Mouse (Mus musculus) myocyte (in vitro differentiated cells): ENCODE results near the gene Zscan26. TPM values are rescaled to one million over a fixed set of nuclear protein-coding genes. Genes with fewer than 3 reads are reported as not detected.
"Not testable (repeated sequence)": the region's sequence is repeated elsewhere in the genome, so short reads cannot be mapped to it uniquely, and the experiment has no call there.

Source experiments
- H3K27me3 ChIP-seq: one replicate; pipeline ENCODE4 v1.6.1; 2011; ENCODE audit not compliant: control insufficient read depth, insufficient read depth, insufficient read length
- H3K36me3 ChIP-seq: one replicate; pipeline ENCODE4 v1.6.1; 2011; ENCODE audit not compliant: control insufficient read depth, insufficient read depth
- H3K4me2 ChIP-seq: one replicate; pipeline ENCODE4 v1.6.1; 2011; ENCODE audit warnings: low read depth, control low read depth
- H3K4me3 ChIP-seq: one replicate; pipeline ENCODE4 v1.5.1; 2011; ENCODE audit warnings: mild to moderate bottlenecking, control low read depth, moderate library complexity
- H3K79me2 ChIP-seq: one replicate; pipeline ENCODE4 v1.6.1; 2011; ENCODE audit not compliant: control insufficient read depth, insufficient read depth
- H3ac ChIP-seq: one replicate; pipeline ENCODE4 v1.6.1; 2011; ENCODE audit not compliant: control insufficient read depth, insufficient read length
- CEBPB ChIP-seq: IDR thresholded peaks from 2 replicates; pipeline ENCODE4 v1.6.1; 2011; ENCODE audit warnings: mild to moderate bottlenecking, moderate library complexity; ENCODE audit not compliant: poor library complexity, insufficient read depth, severe bottlenecking
- E2F4 ChIP-seq: IDR thresholded peaks from one replicate; pipeline ENCODE4 v1.6.1; 2011; ENCODE audit warnings: mild to moderate bottlenecking, control low read depth, moderate library complexity; ENCODE audit not compliant: insufficient read depth
- MAX ChIP-seq: IDR thresholded peaks from one replicate; pipeline ENCODE4 v1.6.1; 2011; ENCODE audit warnings: low read depth, mild to moderate bottlenecking, control low read depth
- MYOD1 ChIP-seq, 3 experiments: IDR thresholded peaks; one replicate each; pipeline ENCODE4 v1.6.1; 2011; ENCODE audit warnings: control low read depth in 2 of 3, low read depth in 2 of 3, mild to moderate bottlenecking in 2 of 3, moderate library complexity in 1 of 3; ENCODE audit not compliant: insufficient read length in 2 of 3, control insufficient read depth in 1 of 3
- MYOG ChIP-seq, 3 experiments: IDR thresholded peaks; one replicate each; pipeline ENCODE4 v1.6.1; 2011; ENCODE audit warnings: control low read depth in 2 of 3, low read depth in 2 of 3, mild to moderate bottlenecking in 2 of 3; ENCODE audit not compliant: insufficient read length in 2 of 3, control insufficient read depth in 1 of 3, insufficient read depth in 1 of 3
- POLR2A ChIP-seq: IDR thresholded peaks from one replicate; pipeline ENCODE4 v1.6.1; 2011; ENCODE audit warnings: low read depth, mild to moderate bottlenecking, control low read depth, moderate library complexity; ENCODE audit not compliant: insufficient read length
- POLR2AphosphoS2 ChIP-seq: IDR thresholded peaks from one replicate; pipeline ENCODE4 v1.6.1; 2011; ENCODE audit warnings: low read depth, control low read depth; ENCODE audit not compliant: insufficient read length
- REST ChIP-seq: IDR thresholded peaks from one replicate; pipeline ENCODE4 v1.6.1; 2011; ENCODE audit warnings: mild to moderate bottlenecking, control low read depth, moderate library complexity; ENCODE audit not compliant: insufficient read depth, insufficient read length
- SRF ChIP-seq: IDR thresholded peaks from one replicate; pipeline ENCODE4 v1.6.1; 2011; ENCODE audit warnings: low read depth; ENCODE audit not compliant: control insufficient read depth, insufficient read length
- TCF12 ChIP-seq: IDR thresholded peaks from one replicate; pipeline ENCODE4 v1.6.1; 2011; ENCODE audit warnings: mild to moderate bottlenecking, control low read depth; ENCODE audit not compliant: poor library complexity, insufficient read depth, severe bottlenecking
- TCF3 ChIP-seq: IDR thresholded peaks from one replicate; pipeline ENCODE4 v1.6.1; 2011; ENCODE audit warnings: low read depth, control low read depth; ENCODE audit not compliant: insufficient read length
- USF1 ChIP-seq: IDR thresholded peaks from one replicate; pipeline ENCODE4 v1.6.1; 2011; ENCODE audit warnings: low read depth, mild to moderate bottlenecking, control low read depth, moderate library complexity
- polyA plus RNA-seq: library from polyadenylated mRNA; unstranded; fragments of >200 nt; fragmentation: generic; extraction: Trizol; gene quantifications from one replicate; pipeline ENCODE4 v1.2.1, GENCODE M21; 2012; ENCODE audit warnings: missing spikeins

Zscan26 gene
- polyA plus RNA-seq, 1 experiment = 6.3 TPM

- H3K79me2 ChIP-seq = peaks cover 35% of the 10 kb centered on the region
- no peak overlapping the region for H3K4me2 ChIP-seq
- TF ChIP-seq USF1 = no peak
Observed at GRCm38 (mm10) chr13:21397486-21397885, 56.0 kb downstream of the Zscan26 start.

DNA sequence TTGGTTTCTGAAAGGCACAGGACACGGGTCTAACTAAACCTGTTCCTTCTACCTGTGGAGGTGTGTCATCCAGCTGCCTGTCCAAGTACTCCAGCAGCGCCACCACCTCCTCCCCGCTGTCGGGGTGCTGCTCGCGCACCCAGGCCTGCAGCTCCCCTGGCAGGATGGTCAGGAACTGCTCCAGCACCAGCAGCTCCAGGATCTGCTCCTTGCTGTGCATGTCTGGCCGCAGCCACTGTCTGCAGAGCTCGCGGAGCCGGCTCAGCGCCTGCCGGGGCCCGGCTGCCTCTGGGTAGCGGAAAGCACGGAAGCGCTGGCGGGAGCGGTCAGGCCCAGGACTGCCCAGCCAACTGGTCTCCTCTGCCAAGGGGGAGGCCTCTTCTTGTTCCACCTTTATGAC lies 57.5 kb downstream of the Zscan26 start:
- Histone ChIP-seq H3K36me3 (peaks cover 55% of the 10 kb centered on the region), H3K79me2 (peaks cover 21% of the 10 kb centered on the region)
- H3ac ChIP-seq, H3K4me2 ChIP-seq, H3K27me3 ChIP-seq, H3K4me3 ChIP-seq: not testable (repeated sequence)

More at GRCm38 (mm10) chr13:21397486-21397885, 56.0 kb downstream of the Zscan26 start:
- no peak overlapping the region for H3K4me3 ChIP-seq
- no peak overlapping the region for H3ac ChIP-seq
- H3K27me3 ChIP-seq = no peaks in the 10 kb centered on the region
- peaks cover 44% of the 10 kb centered on the region for H3K36me3 ChIP-seq

DNA sequence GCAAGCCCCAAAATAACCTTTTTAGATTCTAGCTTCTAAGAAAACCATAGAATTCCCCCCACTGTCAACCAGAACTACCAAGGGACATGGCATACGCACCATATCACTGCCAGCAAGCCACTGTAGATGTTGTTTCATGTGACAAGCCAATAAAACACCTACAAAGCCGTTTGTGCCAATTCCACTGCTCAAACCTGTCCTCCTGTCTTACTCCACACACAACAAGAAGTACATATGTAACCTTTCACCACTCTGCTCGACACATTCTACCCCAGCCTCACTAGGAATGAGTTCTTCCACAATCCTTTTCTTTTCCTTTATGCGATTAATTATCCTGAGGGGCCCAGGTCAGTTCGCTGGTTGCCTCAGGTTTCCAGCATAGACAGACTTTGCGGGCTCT lies 57.9 kb downstream of the Zscan26 start:
- no peak overlapping the region for H3K4me2 ChIP-seq
- peaks cover 59% of the 10 kb centered on the region for H3K36me3 ChIP-seq
- no peak overlapping the region for H3K4me3 ChIP-seq
- TF ChIP-seq CEBPB (no peak), MYOG (IDR thresholded peaks at IDR 0.05; ENCODE audit: control insufficient read depth in 1 of 3, insufficient read depth in 1 of 3, insufficient read length in 2 of 3, low read depth in 2 of 3) (no peak)
- H3ac ChIP-seq = no peak overlapping the region
- H3K79me2 ChIP-seq = peaks cover 17% of the 10 kb centered on the region
- no peaks in the 10 kb centered on the region for H3K27me3 ChIP-seq

GRCm38 (mm10) chr13:21395211-21395610 lies 58.3 kb downstream of the Zscan26 start:
- Histone ChIP-seq H3K36me3 (peaks cover 64% of the 10 kb centered on the region), H3ac (no peak overlapping the region), H3K79me2 (peaks cover 14% of the 10 kb centered on the region), H3K4me2 (no peak overlapping the region), H3K27me3 (no peaks in the 10 kb centered on the region), H3K4me3 (no peak overlapping the region)
- TF ChIP-seq MYOG (IDR thresholded peaks at IDR 0.05; ENCODE audit: control insufficient read depth in 1 of 3, insufficient read depth in 1 of 3, insufficient read length in 2 of 3, low read depth in 2 of 3) (no peak), E2F4 (no peak), CEBPB (no peak), POLR2A (no peak), TCF3 (no peak), MYOD1 (IDR thresholded peaks at IDR 0.05; ENCODE audit: control insufficient read depth in 1 of 3, insufficient read length in 2 of 3, low read depth in 2 of 3) (no peak), REST (no peak), POLR2AphosphoS2 (no peak), TCF12 (no peak), USF1 (no peak), MAX (no peak), SRF (no peak)

Other genes with a start within 250 kb of the Zscan26 start
- gene Gpx5, start 161.0 kb downstream of the Zscan26 start, polyA plus RNA-seq = not detected
- not detected for gene Gpx6, start 141.6 kb downstream of the Zscan26 start, polyA plus RNA-seq
- not detected for gene Olfr1367, start 106.8 kb downstream of the Zscan26 start, polyA plus RNA-seq
- gene Zscan12, start 90.9 kb downstream of the Zscan26 start, polyA plus RNA-seq = 2.8 TPM
- 13.6 TPM for gene Zkscan3, start 51.0 kb downstream of the Zscan26 start, polyA plus RNA-seq
- 0.13 TPM for gene Pgbd1, start 12.7 kb downstream of the Zscan26 start, polyA plus RNA-seq
- 0.05 TPM for gene Nkapl, start 14.8 kb upstream of the Zscan26 start, polyA plus RNA-seq
- gene Zkscan4, start 25.2 kb upstream of the Zscan26 start, polyA plus RNA-seq = not detected
- not detected for gene Gm10065, start 25.7 kb upstream of the Zscan26 start, polyA plus RNA-seq
- 0.71 TPM for gene AK157302, start 41.5 kb upstream of the Zscan26 start, polyA plus RNA-seq
- 29.0 TPM for gene Gm11273, start 47.7 kb upstream of the Zscan26 start, polyA plus RNA-seq
- gene Zkscan8, start 77.4 kb upstream of the Zscan26 start, polyA plus RNA-seq = 1.9 TPM
- gene Olfr1366, start 89.1 kb upstream of the Zscan26 start, polyA plus RNA-seq = 0.02 TPM
- not detected for gene Olfr1535, start 106.2 kb upstream of the Zscan26 start, polyA plus RNA-seq
- not detected for gene Olfr1364, start 128.0 kb upstream of the Zscan26 start, polyA plus RNA-seq
- gene Olfr1362, start 160.3 kb upstream of the Zscan26 start, polyA plus RNA-seq = not detected
- not detected for gene Olfr11, start 188.8 kb upstream of the Zscan26 start, polyA plus RNA-seq
- gene Olfr1361, start 209.7 kb upstream of the Zscan26 start, polyA plus RNA-seq = not detected
- not detected for gene Olfr1360, start 223.7 kb upstream of the Zscan26 start, polyA plus RNA-seq
- not detected for gene Olfr1359, start 244.4 kb upstream of the Zscan26 start, polyA plus RNA-seq